Comparison of ENCODE assay signal across 18 mouse cellular contexts in genomic region chr5:149298234-149298633, GRCm38 (mm10).
"Had no signal": no experiment of that assay in that cellular context is flagged by ENCODE, and none has a peak within 500 bp of the region (broad histone marks: within the 10 kb centered on the region; RNA-seq: fewer than 3 reads in every experiment).

No protein-coding gene starts in this region.

- H3K27me3 ChIP-seq: midbrain, embryonic 12.5 days; neural tube, embryonic 13.5 days; neural tube, embryonic 15.5 days had no signal

- H3K4me2 ChIP-seq: lung, embryonic 14.5 days; midbrain, embryonic 12.5 days; neural tube, embryonic 13.5 days; neural tube, embryonic 15.5 days had no signal

- H3K36me3 ChIP-seq: midbrain, embryonic 10.5 days; midbrain, embryonic 12.5 days; neural tube, embryonic 13.5 days; neural tube, embryonic 15.5 days had no signal

- DNase-seq: lung, adult 18-20 months; lung, embryonic 14.5 days; lung, postnatal 10 days; lung, postnatal 4 days; midbrain, embryonic 14.5 days; retina, postnatal 1 day; right cerebral cortex, adult 18-20 months; right cerebral cortex, postnatal 25 days; right cerebral cortex, postnatal 4 days; spleen, adult 18-20 months; thymus, adult 18-20 months; thymus, postnatal 14 days; thymus, postnatal 36 days had no signal

- H3K27ac ChIP-seq: midbrain, embryonic 10.5 days; midbrain, embryonic 12.5 days; neural tube, embryonic 13.5 days; neural tube, embryonic 15.5 days had no signal

- H3K4me1 ChIP-seq: midbrain, embryonic 10.5 days; midbrain, embryonic 12.5 days; neural tube, embryonic 13.5 days; neural tube, embryonic 15.5 days had no signal

- H3K4me3 ChIP-seq: midbrain, embryonic 10.5 days; midbrain, embryonic 12.5 days; myocyte; neural tube, embryonic 13.5 days; neural tube, embryonic 15.5 days had no signal

- H3K9ac ChIP-seq: lung, embryonic 14.5 days; midbrain, embryonic 12.5 days; neural tube, embryonic 13.5 days; neural tube, embryonic 15.5 days had no signal

- H3K9me3 ChIP-seq: midbrain, embryonic 10.5 days; neural tube, embryonic 13.5 days; neural tube, embryonic 15.5 days had no signal
